Mouse (Mus musculus): ENCODE data around the gene Galm. TPM values are rescaled to one million over a fixed set of nuclear protein-coding genes. Genes with fewer than 3 reads are reported as not detected.

The Galm gene
- 1 to 10 TPM; 6.9 to 9.1 TPM for total RNA-seq (2021)

DNA sequence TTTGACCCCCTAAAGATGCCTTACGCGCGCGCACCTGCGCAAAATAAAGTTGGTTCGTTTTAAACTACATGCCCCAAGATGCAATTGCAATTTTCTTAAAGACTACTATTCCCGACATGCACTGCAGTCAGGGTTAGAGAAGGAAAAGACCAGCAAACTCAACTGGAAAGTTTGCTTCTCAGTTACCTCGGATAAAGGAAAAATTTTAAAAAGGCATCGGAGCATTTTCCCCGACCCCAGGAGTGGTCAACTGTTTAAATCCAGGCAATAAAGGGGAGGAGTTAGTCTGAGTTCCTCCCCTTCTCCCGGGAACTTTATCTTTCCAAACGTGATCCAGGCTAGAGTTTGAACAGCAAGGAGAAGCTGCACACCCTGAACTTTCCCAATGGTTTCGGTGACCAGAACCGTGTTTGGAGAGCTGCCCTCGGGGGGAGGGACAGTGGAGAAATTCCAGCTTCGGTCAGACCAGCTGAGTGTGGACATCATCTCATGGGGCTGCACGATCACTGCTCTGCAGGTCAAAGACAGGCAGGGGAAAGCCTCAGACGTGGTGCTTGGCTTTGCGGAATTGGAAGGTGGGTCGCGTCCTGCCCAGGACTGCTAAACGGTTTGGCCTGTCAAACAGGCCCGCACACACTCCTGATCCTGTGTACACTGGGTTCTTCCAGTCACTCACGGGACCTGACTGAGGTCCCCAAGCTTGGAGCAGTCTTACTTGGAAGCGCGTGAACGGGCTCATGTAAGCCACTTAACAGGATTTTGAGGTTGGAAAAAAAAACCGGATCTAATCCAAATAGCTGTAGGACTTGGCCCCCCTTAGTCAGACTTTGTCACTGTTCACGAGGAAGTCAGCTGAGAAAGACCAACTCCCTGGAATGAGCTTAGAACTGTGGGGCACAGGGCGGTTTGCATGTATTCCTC lies at the start of gene Galm:
TSS of gene Galm (plus strand) at position 141 of the 921 bp plus-strand sequence.
- peak; percentile 77 for DNase-seq

DNA sequence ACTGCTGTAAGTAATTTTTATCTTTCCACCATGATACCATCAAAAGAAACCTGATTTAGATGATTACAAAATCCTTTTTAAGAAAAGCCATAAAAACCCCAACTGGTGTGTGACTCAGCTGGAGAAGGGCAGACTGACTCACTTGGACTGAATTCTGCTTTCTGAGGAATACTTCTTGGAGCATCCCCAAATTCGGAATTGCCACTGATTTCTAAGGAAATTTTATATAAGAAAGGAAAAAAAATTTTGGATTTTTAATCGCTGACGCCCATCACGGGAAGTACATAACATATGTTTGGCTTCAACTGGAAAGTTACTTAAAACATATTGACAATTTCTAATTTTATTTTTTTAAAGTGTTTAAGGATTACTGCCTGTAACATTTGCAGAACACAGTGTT lies 48.5 kb upstream of the Galm start:
- no peak for DNase-seq

DNA sequence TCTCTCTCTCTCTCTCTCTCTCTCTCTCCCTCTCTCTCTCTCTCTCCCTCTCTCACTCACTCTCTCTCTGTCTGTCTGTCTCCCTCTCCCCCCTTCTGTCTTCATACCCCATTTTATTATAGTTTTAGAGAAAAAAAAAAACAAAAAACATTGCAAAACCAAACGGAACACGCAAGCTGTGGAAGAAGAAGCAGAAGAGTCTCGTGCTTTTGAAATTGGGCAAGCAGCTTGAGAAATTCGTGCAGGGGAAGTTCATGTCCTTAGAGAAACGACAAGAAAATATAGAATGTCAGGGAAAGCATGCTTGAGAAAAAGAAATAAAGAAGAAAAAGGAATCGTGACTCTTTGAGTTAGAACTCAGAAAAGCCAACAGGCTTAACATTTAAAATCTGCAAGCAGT lies 44.0 kb upstream of the Galm start:
- DNase-seq: no peak

DNA sequence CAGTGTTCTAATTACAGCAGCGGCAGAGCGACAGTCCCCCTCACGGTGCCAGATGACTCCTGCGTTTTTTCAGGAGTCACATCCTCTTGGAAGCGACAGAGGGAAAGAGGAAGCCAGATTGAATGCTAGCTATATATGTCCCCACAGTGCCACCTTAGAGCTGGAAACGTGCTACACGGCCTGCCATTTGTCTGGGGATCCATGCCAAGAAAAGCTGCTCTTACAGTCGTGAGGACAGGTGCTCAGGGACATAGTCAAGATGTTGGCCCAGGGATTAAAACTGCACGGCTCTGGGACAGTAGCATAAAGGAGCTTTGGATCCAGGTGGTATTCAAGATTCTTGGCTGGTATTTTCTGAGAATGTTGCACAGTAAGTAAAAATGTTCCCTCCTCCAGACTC lies 42.8 kb upstream of the Galm start:
- DNase-seq: no peak

DNA sequence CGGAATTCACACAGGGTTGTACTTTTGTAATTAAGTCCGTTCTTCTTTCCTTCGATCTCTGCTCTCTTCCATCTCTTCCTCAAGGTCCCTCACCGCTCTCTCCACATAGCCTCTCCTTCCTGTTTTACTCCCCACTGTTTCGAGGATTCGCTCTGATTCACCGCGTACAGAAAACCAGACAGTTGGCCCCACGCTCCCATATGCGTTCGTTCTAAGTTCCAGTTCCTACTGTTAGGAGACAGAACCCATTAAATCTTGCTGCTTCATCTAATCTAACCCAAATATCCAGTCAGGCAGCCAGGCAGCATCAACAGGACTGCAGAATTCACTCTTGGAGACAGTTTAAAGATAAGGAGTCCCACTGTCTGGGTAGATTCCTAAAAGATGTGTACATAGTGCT lies 40.7 kb upstream of the Galm start:
- DNase-seq: no peak

DNA sequence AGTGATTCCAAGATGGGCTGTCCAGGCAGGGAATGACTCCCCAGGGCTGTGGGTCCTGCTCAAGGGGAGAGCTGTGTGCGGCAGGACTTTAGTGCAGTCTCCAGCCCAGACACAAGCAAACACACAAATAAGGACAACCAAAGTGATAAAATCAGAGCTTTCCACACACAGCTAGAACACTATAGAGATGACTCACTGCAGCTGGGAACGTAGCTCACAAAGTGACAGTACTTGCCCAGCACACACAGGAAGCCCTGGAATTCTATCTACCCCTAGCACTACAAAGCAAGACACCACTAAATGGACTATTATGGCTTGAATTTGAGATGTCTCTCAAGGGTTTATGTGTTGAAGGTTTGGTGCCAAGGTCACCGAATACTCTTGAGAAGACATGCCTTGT lies 39.1 kb upstream of the Galm start:
- DNase-seq: no peak

DNA sequence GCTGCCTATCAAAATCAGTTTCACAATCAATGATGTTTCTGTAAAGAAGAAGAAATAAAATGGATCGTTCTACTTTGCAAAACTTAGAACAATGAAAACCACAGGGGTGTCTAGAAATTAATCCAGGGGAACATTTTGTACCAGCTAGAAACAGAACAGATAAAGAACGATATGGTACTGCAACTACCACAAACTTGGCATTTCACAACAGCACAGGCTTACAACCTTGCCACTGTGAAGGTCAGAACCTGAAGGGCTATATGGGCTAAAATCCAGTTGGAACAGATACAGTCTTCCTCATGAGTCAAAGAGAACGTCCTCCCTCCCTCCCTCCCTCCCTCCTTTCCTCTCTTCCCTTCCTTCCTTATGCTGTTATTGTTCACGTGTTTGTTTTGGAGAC lies 36.7 kb upstream of the Galm start:
- no peak for DNase-seq

DNA sequence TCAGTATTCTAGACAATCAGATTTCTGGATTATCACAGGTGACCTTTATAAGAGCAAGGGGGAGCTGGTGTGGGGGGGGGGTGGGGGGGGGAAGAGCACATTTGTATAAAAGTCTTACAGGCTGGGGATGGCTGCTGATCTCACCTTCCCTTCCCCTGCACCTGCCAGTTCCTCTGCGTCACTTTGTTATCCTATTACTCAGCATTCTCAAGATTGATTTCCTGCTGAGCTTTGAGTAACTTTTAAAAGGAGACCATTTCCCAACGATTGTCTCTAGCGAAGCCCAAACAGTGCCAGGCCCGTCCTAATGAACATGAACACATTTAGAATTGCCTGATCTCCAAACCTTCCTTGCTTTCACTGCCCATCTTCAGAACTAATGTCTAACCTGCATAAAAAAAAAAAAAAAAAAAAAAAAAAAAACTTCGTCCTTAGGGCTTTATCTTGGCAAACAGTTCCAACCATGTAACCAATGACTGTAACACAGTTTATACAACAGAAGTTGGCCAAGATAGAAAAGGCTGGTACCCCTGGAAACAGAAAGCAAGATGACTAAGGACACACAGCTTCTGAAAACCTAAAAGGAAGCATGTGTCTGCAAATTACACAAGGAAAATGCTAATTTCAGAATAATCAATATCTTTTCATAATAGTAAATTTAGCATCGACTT lies 35.3 kb upstream of the Galm start:
- DNase-seq: no peak

DNA sequence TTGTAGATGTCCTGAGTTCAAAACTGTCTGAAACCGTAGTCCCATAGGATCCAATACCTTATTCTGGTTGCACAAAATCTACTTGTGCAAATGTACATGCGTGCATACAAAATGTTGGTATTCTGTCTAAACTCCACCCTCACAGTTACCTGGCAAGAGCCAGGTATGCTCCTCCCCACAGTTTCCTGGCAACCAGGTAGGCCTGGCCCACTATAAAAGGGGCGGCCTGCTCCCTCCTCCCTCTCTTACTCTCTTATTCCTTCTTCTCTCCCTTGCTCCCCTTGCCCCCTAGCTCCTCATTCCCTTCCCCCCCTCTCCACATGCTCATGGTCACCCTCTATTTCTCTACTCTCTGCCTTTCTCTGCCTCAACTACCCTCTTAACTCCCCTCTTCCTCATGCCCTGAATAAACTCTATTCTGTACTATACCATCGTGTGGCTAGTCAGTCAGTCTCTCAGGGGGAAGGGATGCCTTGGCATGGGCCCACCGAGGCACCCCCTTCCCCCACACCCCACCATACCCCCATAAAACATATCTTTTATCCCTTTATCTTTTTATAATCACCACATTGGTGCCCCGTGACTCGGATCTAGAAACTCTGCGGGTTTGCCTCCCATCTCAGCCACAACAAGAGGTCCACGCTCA lies 31.9 kb upstream of the Galm start:
- DNase-seq: no peak

DNA sequence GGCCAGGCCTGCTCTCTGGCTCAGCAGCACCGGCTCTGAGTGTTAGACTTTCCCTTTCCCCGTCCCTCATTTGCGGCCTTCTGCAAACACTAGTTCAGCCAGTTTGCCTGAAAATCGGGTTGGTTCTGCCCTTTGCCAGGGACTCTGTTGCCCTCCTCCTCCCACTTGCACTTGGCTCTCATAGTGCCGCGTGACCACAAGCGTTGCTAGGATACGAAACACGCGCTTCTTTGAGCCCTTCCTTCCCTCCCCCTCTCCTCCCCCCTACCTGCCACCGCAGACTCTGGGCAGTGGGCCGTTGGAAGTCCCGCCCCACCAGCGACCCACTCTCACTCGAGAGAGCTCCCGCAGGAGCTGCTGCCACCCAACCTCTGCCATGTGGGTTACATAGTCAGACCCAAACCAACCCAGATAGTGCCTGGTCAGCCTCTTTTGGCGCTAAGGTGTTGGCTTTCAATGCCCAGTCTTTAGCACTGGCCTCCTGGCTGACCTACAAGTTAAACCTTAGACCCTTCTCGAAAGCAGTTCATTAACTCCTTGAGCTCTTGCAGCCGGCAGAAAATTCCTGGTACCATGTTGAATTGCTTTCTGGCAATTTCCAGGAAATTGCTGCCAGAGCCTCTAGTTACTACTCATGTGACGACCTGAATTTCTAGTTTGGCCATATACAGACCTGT lies 31.1 kb upstream of the Galm start:
- peak; percentile 42 for DNase-seq

DNA sequence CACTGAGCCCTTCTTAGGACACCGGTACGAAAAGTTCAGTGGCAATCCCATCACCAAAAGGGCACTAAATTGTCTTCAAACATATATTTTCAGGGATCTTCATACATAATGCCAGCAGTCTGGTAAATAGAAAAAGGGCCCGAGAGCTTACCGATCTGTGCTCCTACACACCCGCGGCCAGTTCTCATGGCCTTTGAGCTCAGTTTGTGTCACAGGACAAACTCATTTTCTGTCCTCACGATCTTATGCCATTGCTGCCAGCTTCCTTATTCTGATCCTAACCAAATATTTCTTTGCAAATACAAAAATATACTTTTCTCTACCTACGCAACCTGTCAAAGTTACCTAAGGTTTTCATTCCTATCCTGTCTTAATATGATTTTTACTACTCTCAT lies 30.6 kb upstream of the Galm start:
- no peak for DNase-seq

DNA sequence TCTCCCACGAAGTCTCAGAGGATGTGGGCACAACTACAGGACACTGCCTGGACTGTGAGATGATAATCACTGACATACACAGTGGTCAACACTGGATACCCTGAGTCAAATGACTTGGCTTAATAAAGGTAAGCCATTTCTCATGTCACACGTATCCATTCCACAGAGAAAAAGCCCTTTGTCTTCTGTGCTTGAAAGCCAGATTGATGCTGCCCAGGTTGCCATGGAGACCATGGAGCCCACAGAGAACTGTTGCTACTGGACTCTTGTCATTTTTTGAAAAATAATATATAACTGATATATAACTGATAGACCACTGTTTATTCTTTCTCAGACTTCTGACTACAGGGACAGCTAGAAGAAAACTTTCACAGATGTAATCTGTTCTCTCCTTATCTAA lies 30.1 kb upstream of the Galm start:
- no peak for DNase-seq

DNA sequence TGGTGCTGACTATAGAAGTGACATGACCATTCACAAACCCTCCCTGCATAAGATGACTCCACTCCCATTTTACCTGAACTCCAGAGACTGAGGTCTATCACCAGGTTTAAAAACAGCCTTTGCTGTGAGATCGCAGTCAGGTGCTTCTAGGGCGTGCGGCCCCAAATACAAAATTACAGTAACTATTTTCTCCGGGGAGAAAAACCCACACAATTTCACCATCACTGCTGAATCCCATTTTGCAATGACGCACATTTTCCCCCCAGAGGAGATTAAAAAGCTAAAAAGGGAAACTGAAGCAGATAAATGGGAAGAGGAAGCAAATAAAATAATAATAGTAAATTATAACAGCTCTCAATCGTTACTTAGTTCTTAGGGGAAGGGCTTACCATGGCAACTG lies 27.4 kb upstream of the Galm start:
- DNase-seq: no peak

DNA sequence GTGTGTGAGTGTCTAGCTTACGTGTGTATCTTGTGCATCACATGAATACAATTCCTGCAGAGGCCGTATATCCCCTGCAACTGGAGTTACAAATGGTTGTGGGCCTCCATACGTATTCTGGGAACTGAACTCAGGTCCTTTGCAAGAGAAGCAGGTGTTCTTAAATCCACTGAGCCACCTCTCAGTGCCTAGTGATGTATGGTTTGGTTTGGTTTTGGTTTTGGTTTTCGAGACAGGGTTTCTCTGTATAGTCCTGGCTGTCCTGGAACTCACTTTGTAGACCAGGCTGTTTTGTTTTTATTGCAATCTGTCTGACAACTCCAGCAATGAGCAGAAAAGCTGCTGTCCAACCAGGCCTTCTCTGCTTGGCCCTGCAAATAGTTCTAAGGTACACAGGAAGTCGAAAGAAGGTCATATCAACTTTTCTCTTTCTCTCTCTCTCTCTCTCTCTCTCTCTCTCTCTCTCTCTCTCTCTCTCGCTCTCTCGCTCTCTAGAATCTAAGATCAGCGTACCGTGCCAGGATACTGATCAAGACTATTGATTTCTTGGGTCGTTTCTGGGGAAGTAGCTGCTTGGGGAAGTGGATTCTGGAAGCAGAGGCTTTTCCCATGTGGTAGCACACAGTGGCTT lies 21.8 kb upstream of the Galm start:
- DNase-seq: no peak

DNA sequence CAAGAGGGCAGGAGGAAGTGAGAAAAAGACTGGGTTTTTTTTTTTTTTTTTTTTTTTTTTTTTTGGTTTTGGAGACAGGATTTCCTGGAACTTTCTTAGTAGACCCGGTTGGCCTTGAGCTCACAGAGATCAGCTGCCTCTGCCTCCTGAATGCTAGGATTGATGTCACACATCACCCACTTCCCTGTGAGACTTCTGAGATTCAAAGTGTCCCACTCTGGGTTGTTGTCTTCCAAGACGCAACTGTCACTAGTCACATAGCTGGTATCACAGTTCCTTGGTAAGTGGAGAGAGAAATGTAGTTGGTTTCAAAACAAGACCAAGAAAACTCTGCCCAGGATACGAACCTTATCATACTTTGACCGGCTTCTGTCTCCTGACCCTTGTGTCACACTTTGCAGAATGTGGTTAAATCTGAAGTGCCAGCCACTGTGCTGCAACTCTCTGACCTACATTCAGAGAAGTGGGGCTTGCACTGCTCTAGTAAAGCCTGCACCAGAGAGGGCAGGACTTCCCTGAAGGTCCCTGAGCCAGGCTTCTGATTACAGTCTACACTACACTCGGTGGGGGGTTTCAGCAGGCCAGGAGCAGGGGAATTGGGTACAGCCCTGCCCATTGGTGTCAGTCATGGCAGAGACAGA lies 14.5 kb upstream of the Galm start:
- DNase-seq: no peak

DNA sequence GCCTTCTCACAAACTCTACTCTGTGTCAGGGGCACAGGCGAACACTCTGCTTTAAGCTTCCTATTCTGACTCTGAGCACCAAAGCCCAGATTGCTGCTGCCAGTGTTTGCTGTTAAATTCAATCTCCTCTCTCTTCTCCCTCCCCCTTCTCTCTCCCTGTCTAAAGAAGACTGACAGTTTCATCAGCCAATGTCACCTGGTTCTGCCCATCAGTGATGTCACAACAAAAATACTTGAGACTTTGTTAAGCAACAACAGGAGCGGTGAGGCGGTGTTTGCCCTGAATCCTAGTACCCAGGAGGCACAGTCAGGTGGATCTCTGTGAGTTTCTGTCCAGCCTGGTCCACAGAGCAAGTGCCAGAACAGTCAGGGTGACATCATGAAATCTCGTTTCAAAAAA lies 13.8 kb upstream of the Galm start:
- no peak for DNase-seq

DNA sequence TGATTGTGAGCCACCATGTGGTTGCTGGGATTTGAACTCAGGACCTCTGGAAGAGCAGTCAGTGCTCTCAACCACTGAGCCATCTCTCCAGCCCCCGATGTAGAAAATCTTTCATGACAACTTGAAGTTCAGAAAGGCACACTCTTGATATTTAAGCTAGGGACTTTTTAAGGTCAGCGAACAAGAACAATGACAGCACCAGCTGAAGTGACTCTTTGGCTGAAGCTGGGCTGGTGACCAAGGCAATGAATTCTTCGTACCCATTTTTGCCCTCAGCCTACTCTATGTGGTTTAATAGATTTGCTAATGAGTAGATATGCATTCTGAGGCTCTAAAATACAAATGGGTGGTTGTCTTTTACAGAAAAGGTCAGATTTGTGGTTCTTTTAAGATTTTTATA lies 6.9 kb upstream of the Galm start:
- DNase-seq: no peak

DNA sequence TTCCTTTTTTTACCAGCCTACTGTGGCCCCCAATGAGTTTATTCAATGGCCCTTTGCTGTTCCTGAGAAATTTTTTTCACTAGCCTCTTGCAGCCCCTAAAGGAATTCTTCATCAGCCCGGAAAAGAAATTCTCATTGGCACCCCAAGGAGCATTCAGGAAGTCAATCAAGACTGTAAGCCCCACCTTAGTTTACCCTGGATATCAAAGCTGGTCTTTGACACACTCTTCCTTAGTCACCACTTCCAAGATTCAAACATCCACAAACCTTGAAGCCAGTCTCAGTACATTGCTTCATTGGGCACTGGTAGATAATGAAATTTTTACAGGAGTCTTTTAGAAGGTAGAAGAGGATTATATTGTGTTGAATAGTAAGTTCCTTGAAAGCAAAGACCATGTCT lies 5.4 kb upstream of the Galm start:
- DNase-seq: no peak

DNA sequence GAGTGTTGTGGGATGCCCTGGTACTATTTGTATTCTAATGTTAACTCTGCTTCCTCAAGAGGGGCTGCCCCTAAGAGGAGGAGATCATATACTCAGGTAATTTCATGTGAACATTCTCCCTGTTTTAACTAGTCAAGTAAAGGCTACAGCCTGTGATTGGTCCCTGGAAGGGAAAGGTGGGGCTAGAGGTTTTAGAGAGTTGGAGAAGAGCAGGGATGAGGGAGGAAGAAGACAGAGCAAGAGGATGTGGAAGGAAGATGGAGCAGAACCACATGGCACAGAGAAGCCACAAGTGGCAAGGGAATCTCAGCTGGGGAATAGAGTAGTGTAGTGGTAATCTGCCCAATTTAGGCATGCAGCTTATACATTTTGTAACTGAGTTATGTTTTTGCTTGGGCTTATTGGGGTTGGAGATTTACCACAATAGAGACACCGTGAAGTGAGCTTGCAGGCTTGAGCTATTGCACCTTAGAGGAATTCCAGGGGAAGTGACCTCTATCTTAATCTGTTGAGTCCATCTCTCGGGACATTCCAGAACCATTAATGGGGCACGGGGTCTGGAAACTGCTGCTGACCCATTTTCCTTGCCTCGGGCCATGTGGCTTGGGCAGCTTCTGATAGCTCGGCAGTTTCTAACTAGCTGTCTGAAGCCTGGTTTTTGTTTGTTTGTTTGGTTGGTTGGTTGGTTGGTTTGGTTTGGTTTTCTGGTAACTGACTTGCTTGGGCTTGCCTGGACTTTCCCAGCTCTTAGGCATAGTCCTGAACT lies 2.1 kb upstream of the Galm start:
- DNase-seq: no peak

DNA sequence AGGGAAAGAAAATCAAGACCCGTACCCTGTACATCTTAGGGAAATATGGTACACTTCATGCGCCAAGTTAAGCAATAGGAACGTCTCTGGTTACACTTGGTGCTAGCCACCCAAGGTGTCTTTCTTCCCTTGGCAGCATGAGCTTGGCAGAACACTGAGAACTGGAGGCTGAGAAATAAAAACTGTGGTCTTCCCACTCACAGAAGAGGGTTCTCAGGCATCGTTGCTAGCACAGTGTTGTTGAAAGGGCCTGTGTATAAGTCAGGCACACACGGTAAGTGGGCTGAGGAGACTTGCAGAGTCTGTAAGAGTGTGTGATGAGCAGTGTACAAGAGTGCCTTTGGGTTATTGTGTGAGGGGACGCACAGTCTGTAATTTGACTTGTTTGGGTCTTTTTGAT lies 1.1 kb upstream of the Galm start:
- DNase-seq: no peak

DNA sequence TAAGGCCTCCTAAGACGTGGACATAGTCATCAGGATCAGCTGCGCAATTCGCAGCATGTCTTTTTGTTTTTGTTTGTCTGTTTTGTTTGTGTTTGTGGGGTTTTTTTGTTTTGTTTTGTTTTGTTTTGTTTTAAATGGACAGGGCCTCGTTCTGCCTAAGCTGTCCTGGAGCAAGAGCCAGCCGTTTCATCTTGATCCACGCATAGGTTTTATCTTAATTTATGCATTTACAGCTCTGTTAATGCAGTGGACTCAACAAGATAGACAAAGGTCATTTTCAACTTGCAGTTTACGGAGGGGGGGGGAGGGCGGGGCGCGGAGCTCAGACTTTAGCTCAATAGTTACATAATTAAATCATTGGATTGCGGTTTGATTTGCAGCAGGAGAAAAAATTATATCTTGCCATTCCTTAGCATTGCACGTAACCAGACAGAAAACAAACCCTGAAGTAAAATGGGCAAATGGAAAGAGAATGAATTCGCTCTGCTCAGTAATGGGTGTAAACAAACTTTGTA lies 1.3 kb downstream of the Galm start:
- DNase-seq: no peak
